Mouse (Mus musculus): ENCODE data around the gene Grid2.

Gene Grid2

GRCm38 (mm10) chr6:64304709-64305476, 1049.2 kb downstream of the Grid2 start:
- no peak for DNase-seq (ENCODE audit: low spot score in 2 of 2)

DNA sequence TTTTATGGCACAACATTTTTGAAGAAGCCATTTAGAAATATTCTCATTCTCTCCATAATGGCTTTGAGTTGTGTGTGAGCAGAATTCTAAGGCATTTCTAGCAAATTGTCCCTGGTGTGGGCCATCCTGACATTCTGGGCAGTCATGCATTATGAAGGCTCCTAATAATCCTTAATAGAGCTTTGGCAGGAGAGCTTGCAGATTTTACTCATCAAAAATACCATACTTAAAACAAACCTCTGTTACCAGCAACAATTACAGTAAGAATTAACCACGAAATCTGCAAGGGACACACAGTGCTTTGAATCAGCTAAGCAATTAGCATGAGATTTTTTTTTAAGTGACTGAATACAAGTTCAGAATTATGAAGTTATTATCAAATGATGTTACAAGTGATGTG, 1053.0 kb downstream of the Grid2 start:
- DNase-seq (ENCODE audit: low spot score in 2 of 2): no peak

DNA sequence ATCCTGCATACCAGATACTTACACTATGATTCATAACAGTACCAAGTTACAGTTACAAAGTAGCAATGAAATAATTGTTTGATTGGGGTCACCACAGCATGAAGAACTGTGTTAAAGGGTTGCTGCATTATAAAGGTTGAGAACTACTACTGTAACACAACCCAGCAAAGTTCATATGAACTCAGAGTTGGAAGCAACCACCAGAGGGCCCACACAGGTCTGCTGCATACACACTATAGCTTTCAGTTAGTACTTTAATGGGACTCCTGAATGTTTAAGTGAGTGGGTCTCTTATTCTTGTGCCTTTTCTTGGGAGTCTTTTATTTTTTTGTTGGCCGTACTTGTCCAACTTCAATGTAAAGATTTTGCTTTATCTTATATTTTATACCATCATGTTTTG, 1057.5 kb downstream of the Grid2 start:
- DNase-seq (ENCODE audit: low spot score in 2 of 2): no peak

- DNase-seq (ENCODE audit: low spot score in 2 of 2): no peak
Observed at GRCm38 (mm10) chr6:64326936-64327335, 1071.3 kb downstream of the Grid2 start.

- DNase-seq (ENCODE audit: low spot score in 2 of 2): no peak
Observed at GRCm38 (mm10) chr6:64327876-64328275, 1072.2 kb downstream of the Grid2 start.

DNA sequence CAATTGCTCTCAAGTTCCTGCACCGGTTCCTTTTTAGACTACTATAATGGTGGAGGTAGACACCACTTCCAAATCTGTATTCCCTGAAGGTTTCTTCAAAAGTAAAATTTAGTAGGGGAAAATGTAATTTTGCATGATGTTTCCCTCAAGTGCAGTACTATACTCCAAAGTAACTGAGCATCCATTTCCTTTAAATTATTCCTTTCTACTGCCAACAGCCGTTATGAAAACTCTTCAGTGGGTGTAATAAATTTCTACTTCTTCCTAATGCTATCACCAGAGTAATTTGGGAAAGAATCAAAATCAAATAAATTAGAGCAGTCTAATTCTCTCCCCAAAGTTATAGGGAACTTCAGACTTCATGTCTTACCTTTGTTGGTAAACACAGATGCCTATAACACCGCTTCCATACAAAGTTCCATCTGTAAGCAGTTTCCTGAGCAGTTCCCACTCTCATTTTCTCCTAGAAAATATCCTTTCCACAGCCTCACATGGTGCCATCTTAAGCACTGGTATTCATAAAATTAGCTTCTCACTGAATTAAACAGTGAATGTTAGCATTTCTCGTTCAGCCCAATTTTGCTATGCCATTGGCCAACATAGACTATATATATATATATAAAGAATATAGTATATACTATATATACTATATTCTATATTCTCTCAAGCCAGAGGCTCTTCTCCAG, 1142.9 kb downstream of the Grid2 start:
- DNase-seq (ENCODE audit: low spot score in 2 of 2): no peak

DNA sequence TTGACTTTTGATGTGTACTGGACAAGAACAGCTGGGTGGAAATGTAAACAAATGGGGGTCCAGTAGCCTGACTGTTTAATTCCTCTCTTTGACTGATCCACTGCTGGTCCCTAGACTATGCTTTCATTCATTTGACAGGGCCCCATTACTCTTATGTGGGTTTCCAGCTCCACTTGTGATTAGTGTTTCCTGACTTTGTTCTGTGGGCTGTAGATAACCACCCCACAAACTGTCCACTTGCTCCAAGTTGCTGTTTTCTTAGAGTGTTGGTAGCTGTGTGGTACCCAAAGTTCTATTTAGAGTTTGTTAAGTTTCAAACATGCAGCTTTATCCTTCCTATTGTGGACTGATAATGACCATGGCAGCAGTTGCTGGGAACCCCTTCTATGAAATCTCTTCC, 1172.0 kb downstream of the Grid2 start:
- DNase-seq (ENCODE audit: low spot score in 2 of 2): no peak

GRCm38 (mm10) chr6:64428898-64429297, 1173.2 kb downstream of the Grid2 start:
- DNase-seq (ENCODE audit: low spot score in 2 of 2): no peak

- no peak for DNase-seq (ENCODE audit: low spot score in 2 of 2)
Observed at GRCm38 (mm10) chr6:64448127-64448526, 1192.5 kb downstream of the Grid2 start.

DNA sequence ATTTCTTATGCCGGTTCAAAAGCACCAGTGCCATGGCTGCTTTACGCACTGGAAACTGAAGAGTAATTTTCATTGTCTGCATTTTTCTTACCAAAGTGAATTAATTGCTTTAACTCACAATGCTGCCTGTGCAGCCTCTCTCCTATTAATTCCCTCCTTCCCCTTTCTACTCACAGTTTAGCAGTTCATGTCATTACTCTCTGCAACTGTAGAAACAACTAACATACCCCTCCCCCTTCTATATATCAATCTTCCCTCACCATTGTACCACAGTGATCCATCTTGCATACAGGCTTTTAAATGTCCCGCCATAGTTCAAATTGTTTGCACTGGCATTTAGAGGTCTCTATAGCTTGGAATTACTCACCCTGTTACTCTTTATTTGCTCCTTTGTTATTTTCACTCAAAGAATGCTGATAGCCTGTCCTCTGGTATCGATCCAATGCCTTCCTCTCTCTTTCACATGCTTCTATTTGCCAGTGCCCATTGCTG, 1193.2 kb downstream of the Grid2 start:
- no peak for DNase-seq (ENCODE audit: low spot score in 2 of 2)

DNA sequence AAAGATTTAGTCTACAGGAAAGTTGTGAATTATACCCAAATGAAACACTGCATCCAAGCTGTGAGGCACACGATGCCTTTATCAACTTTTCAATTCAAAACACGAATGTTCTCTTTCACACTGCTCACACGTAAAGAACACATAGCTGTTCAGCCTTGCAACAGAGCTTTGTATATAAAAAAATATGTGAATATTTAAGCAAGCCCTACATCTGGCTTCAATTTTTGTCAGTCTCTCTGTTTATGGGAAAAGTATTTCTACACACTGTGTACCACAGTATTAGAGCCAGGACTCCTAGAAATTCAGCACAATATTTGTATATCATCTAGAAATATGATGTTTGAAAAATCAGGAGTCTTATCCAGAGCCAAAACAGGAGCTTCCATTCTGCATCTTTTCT, 1195.1 kb downstream of the Grid2 start:
- no peak for DNase-seq (ENCODE audit: low spot score in 2 of 2)

GRCm38 (mm10) chr6:64479884-64480283, 1224.2 kb downstream of the Grid2 start:
- no peak for DNase-seq (ENCODE audit: low spot score in 2 of 2)

GRCm38 (mm10) chr6:64480592-64480991, 1224.9 kb downstream of the Grid2 start:
- DNase-seq (ENCODE audit: low spot score in 2 of 2): no peak

DNA sequence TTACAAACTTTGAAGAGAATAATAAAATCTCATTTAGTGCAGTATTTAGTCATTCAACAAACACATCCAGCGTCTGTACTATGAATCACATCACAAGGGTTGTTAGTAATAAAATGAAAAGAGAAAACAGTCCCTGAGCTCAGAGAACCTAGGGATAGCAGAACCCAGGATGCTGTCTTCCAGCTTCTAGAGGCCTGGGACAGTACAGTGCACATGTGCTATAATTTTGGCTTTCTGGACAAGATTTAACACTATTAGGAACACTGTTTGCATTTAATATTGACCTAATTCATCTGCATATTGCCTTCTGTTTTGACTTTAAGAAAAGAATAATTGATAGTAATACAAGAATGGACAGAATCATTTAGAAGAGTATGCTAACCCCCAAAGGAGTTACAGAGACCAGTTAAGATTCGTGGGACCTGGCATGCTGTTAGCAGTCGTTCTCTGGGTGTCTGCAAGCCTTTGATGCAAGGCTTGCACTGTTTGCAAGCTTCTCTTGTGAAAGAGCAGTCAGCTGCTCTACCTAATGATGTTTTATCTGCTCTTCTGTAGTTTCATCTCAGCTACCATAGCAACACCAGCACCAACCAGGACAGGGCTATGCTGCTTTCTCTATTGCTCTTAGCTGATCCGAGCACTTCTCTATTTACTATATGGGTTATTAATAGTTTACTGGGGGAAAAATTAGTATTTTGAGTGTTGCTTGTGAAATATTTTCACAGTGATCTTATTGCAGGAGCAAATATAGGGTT, 1234.8 kb downstream of the Grid2 start:
- no peak for DNase-seq (ENCODE audit: low spot score in 2 of 2)

GRCm38 (mm10) chr6:64504394-64504793, 1248.7 kb downstream of the Grid2 start:
- DNase-seq (ENCODE audit: low spot score in 2 of 2): no peak

DNA sequence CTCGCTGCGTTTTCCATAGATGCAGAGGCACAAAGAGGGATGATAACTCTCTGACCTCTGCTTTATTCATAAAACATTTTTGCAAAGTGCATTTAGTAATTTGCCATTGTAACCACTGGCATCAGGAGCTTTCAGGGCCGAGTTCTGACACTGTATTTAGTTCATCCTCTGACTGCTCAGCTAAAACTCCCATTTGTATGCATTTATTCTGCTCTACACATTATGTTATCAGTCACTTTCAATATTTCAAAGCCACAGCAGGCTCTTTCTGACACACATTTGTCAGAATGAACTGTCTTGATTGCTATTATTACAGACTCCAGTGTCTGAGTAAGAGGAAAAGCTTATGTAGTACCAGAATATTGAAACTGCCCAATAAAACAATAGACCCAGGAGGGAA, 1286.5 kb downstream of the Grid2 start:
- DNase-seq (ENCODE audit: low spot score in 2 of 2): no peak

GRCm38 (mm10) chr6:64553645-64554044, 1298.0 kb downstream of the Grid2 start:
- no peak for DNase-seq (ENCODE audit: low spot score in 2 of 2)

DNA sequence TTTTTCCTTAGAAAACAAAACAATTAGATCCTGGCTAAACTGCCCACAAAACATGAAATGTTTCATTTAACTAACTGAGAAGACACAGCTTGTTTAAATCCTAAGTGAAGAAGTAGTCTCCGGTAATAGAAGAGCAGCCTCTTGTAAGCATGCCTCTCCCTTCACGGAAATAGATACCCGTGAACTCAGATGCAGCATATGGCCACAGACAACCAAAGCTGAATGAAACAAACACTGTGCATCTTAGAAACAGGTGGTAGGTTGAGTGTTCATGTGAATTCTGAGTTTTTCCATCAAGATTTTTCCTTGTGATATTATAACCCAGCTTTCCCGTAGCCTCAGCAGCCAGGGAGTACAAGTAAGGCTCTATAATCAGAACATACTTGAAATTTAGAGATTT, 1299.5 kb downstream of the Grid2 start:
- no peak for DNase-seq (ENCODE audit: low spot score in 2 of 2)

DNA sequence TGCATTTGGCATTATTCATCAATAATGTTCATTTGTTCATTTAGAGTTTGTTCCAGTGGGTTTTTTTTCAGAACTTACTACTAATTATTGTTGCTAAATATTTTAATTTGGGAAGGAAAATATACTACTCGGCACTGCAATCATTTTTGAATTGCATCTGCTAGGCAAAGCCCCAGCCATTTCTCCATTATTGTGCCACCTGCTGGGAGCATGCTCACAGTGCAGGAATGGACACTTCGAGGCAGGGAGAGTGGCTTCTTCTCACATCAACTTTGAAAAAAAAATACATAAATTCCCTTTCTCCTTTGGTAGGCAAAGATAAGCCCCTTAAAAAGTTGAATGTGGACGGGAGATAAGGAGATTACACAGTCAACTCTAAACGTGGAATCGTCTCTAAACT, 1312.9 kb downstream of the Grid2 start:
- peak in 1 of 2 experiments; percentile 30 for DNase-seq (ENCODE audit: low spot score in 2 of 2)

DNA sequence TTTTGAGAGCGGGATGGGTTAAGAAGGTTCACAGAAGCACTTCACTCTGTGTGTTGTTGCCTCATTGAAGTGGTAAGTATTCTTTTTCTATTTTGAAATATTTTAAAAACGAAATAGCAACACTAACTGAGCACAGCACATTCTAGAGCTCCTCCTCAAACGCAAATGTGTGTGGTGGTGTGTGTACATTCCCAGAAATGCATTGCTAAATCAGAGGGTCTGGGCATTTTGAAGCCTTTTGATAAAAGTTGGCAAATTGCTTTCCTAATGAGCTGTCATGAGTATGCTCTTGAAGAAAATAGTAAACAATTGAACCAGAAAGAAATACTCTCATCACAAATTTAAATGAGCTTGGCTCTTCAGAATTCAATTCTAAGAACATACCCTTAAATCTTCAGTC, 1325.7 kb downstream of the Grid2 start:
- no peak for DNase-seq (ENCODE audit: low spot score in 2 of 2)

- DNase-seq (ENCODE audit: low spot score in 2 of 2): no peak
Observed at GRCm38 (mm10) chr6:64588487-64589205, 1333.0 kb downstream of the Grid2 start.

DNA sequence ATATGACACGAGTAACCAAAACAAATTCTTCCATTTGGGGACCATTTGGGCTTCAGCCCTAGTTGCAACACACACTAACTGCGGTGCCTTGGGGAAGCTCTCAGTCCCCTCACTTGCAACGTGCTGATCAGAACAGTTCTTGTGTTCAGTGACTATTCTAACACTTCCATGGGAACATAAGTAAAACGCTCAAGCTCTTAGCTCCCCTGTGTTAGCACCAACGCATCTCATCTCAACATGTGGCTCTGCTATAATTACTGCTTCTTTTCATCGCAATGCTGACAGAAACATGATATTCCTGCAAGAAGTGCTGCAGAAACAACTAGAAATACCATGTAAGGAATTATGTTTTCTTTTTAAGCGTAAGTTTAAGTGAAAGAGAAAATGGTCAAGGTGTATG, 1340.6 kb downstream of the Grid2 start:
- DNase-seq (ENCODE audit: low spot score in 2 of 2): no peak
